Mouse (Mus musculus): ENCODE data around the gene Twf2. TPM values are rescaled to one million over a fixed set of nuclear protein-coding genes. Genes with fewer than 3 reads are reported as not detected.
"Not testable (repeated sequence)": the region's sequence is repeated elsewhere in the genome, so short reads cannot be mapped to it uniquely, and the experiment has no call there.

The Twf2 gene
- polyA plus RNA-seq (2012; rRNA removed): 33.5 and 33.6 TPM in 2 replicates

- peak; percentile 50 for DNase-seq (ENCODE audit: low read depth, low spot score)
- 2% methylated on average over 61 of the region's 61 CpGs for WGBS
Observed at GRCm38 (mm10) chr9:106202819-106203636, at the start of gene Twf2. Gene Twf2 (plus strand): TSS chr9:106203108.

DNA sequence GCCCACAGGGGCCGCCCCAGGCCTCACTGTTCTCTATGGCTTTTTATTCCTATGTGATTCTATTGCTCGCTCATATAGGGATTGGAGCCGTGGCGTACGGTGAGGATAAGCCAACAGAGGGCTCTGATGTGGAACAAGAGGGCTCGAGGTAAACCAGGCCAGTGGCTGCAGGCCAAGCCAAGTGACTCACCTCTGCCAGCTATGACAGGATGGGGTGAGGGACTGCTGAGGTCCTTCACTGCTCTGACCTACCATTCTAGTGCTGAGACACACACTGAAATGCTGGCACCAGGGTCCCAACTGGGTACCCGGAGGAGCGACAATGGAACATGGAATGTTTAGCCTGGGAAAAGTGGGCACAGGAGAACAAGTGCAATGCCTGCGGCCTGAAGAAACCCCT is 48.8 kb upstream of the Twf2 start:
- DNase-seq (ENCODE audit: low read depth, low spot score): no peak
- WGBS: 80% methylated on average over 9 of the region's 9 CpGs

DNA sequence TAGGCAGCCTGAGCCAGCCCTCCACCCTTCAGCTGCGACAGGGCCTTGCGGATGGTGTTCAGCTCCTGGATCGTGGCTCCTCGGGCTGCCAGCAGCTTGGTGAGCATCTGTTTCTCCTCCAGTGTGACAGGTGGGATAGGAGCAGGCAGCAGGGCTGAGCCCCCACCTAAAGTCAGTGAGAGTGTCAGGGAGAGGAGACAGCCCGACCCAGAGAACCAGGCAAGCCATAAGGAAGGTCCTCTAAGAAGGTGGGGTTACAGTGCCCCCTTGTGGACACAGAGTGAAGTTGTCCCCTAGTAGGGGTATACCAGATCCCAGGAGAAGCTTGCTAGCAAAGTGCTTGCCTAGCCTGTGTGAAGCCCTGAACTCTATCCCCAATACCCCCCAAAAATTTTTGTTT is 46.5 kb upstream of the Twf2 start:
- no peak for DNase-seq (ENCODE audit: low read depth, low spot score)
- 66% methylated on average over 5 of the region's 5 CpGs for WGBS

DNA sequence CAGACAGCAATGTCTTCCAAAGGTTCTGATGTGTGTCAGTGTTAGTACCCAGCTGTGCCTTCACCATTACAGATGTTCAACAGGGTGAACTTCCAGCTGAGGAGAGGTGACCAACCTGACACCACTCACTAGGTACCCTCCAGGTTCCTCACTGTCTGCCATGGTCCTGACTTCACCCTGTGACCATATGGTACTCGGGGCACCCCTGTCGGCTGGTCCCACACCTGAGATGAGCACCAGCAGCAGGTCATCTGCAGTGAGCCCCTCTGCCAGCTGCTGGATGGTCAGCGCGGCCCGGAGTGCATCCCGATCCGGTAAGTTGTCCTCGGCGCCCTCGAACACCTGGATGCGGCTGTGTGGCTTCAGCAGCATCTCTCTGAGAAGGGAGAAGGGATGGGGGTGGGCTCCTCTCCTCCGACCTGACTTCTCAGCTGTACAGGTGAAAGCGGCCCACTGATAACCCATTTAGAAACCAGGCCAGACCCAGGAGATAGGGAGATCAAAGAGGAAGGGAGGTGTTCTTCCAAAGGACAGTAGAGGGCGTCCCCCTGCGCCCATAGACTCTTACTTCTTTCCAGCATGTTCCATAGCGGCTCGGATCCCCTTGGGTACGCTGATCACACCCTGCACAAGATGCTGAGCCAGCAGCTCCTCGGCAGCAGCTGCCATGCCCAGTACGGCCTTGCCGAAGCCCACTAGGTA is 45.8 kb upstream of the Twf2 start:
- 87% methylated on average over 21 of the region's 21 CpGs for WGBS
- no peak for DNase-seq (ENCODE audit: low read depth, low spot score)

DNA sequence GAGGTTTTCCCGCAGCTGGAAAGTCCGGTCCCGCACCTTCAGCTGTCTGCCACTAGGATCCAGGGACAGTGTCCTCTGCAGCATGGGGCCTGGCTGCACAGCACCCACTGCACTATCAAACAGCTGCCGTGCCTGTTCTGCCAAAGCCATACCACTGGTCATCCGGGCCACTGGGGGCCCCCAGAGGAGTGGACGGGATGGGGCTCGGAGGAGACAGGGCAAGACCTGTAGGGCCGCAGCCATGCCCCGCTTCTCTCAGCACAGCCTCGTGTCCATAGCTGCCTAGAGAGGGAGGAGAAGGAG is 45.3 kb upstream of the Twf2 start:
- 88% methylated on average over 10 of the region's 10 CpGs for WGBS
- no peak for DNase-seq (ENCODE audit: low read depth, low spot score)

GRCm38 (mm10) chr9:106158037-106158491 is 44.8 kb upstream of the Twf2 start, which contains the start of gene Glyctk:
Gene Glyctk (minus strand): TSS chr9:106158138.
- WGBS: 51% methylated on average over 6 of the region's 6 CpGs
- no peak for DNase-seq (ENCODE audit: low read depth, low spot score)

GRCm38 (mm10) chr9:106159237-106159636 is 43.7 kb upstream of the Twf2 start:
- WGBS: 85% methylated on average over 9 of the region's 9 CpGs
- DNase-seq (ENCODE audit: low read depth, low spot score): no peak

DNA sequence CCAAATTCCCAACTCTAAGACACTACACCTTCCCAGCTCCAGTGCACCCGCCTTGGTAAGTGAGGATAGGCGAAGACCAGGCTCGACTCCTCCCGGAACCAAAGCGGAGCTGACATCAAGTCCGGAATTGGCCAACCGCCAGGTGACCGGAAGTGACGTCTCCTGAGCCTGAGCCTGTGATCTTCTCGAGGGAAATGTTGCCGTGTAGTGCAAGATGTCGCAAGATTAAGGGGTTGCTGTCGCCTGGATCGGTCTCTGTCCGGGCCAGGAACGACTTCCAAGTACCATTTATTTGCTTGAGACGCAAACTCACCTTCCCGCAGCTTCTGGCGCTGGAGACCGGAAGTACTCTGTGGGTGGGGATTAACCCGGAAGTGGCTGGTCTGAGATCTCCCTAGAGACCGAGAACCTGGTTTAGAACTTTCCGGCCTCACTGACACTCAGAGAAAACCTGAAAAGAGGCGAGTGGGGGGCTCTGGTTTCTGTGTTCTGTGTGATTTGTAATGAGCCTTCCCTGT is 43.1 kb upstream of the Twf2 start:
- 2% methylated on average over 24 of the region's 24 CpGs for WGBS
- DNase-seq (ENCODE audit: low read depth, low spot score): peak; percentile 84

DNA sequence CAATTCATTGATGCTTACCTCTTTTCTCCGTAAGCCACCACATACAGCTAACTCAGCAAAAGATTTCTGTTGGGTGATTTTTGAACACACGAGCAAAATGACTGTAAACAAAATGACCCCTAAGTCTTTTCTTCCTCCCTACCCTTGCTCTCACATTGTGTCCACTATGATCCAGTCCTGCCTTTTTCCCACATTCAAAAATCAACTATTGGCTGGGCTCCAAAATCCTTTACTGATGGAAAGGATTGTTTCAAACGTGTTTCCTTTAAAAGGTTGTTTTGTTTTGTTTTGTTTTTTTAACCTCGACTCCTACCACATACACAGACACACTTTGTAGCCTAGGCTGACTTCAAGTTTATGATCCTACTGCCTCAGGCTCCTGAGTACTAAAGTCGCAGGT is 42.5 kb upstream of the Twf2 start:
- no peak for DNase-seq (ENCODE audit: low read depth, low spot score)
- WGBS: 19% methylated on average over 5 of the region's 5 CpGs

DNA sequence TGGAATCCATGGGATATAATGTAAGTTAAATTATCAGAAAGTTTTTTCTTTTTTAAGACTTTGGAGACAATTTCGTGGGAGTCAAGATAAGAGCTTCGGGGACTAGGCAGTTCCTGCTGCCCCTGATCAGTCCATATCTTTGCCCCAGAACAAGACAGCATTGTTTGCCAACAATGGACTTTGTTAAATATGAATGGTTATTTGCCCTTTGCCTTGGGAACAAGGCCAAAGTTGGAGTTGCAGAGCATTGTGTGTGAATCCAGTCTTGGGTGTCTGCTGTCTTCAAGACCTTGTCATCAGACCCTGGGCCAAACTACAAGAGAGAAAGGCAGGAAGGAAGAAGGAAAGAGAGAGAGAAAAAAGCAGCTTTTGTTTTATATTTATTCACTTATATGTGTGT is 36.2 kb upstream of the Twf2 start:
- DNase-seq (ENCODE audit: low read depth, low spot score): no peak
- 27% methylated on average over 2 of the region's 2 CpGs for WGBS

DNA sequence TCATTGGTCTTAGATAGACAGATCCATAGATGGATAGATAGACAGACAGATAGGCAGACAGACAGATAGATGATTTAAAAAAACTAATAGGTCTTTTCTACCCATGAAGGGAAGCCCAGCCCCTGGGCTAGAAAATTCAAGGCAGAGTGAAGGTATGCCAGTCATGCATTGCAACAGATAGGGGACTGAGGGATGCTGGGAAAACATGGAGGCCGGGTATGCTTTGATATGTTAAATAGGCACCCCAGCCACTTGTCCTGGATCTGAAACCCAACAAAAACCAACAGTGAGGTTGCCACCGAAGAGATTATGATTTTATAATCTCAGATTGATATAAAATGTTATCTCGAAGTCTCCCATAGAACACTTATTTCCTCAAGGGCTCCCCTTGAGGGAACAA is 35.7 kb upstream of the Twf2 start:
- 37% methylated on average over 3 of the region's 3 CpGs for WGBS
- DNase-seq (ENCODE audit: low read depth, low spot score): no peak

DNA sequence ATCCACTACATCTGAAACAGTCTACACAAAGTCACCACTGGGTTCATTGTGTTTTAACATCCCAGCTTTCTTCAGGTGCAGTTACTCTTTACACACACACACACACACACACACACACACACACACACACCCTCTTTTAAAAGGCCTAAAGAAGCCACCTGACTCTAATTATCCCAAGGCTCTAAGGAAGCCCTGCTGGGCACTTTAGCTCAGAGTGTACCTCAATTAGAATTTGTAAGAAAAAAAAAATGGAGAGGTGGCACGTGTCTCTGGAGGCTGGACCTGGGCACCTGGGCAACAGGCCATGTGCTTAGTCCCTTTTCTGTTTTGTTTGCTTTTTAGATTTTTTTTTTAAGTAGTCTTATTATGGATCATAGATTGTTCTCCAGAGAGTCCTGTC is 35.2 kb upstream of the Twf2 start:
- 19% methylated on average over 1 of the region's 1 CpGs for WGBS
- no peak for DNase-seq (ENCODE audit: low read depth, low spot score)

DNA sequence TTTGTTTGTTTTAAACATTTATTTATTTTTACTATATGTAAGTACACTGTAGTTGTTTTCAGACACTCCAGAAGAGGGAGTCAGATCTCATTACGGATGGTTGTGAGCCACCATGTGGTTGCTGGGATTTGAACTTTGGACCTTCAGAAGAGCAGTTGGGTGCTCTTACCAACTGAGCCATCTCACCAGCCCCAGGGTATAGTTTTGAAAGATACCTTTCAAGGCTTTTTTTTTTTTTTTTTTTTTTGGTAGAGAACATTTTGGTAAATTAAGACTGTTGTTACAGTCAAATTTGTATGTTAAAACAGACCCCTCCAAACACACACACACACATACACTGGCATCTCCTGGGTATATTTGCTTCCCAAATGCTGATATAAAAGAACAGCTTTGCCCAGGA is 33.9 kb upstream of the Twf2 start:
- not testable (repeated sequence) for DNase-seq (ENCODE audit: low read depth, low spot score)
- 44% methylated on average over 1 of the region's 1 CpGs for WGBS

DNA sequence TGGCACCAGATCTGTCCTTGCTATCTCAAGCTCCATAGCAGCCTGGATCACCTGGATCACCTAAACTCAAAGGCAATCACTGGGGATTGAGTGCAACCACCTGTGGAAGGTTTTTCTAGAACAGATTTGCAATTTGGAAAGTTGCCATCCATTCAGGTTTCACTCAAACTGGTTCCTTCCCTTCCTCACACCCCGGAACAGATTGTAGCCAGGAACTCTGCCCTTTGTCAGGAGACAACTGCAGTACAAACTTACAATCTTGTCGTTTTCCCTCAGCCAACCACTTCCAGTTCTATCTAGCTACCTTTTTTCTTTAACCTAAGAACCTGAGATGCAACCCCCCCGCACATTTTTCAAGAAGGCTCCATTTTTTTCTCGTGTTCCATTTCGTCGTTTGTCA is 33.0 kb upstream of the Twf2 start:
- 26% methylated on average over 6 of the region's 6 CpGs for WGBS
- DNase-seq (ENCODE audit: low read depth, low spot score): no peak

- WGBS: under 1% methylated on average over 81 of the region's 81 CpGs
- DNase-seq (ENCODE audit: low read depth, low spot score): peak; percentile 76
Observed at GRCm38 (mm10) chr9:106170556-106171345, 32.2 kb upstream of the Twf2 start, which contains the start of gene Wdr82. Gene Wdr82 (plus strand): TSS chr9:106170928.

DNA sequence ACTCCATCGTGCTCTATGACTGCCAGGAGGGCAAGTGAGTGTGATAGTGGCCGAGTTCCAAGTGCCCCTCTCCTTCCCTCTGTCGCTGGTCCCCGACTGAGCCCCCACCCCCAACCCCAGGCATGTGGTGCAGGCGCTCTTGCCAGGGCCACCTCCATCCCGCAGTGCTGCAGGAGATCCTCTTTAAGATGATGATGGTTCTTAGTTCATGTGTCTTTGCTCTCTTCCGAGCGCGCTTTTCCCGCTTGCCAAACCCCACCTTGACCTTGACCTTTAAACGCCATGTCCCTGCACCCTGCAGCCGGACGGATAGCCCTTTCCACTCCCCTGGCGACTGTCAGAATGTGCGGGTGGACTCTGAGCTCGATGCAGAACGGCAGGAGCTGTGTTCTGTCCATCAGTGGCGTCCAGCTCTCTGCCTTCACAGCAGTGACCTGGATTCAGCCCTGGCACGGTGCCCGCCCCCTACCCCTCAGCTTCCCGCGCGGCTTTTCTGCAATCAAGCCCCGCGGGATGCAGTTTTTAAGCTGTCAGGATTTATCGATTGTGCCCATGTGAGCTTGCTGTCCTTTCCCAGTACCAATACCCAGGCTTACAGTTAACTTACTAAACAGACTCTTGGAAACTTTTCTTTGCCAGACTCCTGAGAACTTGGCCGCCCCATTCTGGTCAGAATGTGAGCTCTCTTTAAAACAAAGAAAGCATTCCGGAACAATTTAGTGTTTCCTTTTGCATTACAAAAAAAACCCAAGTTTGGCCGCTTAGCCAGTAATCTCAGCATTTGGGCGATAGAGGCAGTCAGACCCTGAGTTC is 31.4 kb upstream of the Twf2 start:
- under 1% methylated on average over 30 of the region's 30 CpGs for WGBS

DNA sequence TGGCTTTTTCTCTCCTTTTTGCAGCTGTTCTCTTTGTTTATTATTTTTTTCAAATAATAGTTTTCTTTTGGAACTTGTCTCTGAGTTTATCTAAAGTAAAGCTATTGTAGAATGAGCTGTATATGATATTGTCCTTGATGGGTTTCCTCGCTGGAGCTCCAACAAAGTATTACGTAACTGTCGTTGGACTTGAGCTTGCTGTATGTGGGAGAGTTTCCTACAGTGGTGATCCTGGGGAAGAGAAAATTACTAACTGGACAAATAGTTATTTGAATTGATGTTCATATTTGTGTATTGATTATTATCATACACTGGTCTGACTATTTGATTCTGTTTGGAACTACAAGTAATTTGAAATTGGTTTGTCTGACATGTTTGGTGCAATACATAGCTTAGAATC is 30.4 kb upstream of the Twf2 start:
- under 1% methylated on average over 3 of the region's 3 CpGs for WGBS
- DNase-seq (ENCODE audit: low read depth, low spot score): no peak

More for the DNA sequence above, 31.4 kb upstream of the Twf2 start:
- DNase-seq (ENCODE audit: low read depth, low spot score): no peak

DNA sequence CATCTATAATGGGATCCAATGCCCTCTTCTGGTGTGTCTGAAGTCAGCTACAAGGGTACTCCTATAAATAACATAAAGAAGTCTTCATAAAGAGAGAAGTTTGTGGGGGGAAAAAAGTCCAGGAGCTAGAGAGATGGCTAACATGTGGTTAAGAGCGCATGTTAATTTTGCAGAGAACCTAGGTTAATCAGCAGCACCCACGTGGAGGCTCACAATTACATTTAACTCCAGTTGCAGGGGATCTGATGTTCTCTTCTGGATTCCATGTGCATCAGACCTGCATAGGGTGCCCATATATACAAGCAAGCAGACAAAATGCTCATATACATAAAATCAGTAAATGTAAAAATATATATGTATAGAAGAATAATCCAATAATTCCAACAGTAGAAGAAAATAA is 29.5 kb upstream of the Twf2 start:
- DNase-seq (ENCODE audit: low read depth, low spot score): no peak
- WGBS: 24% methylated on average over 2 of the region's 2 CpGs

- WGBS: 30% methylated on average over 3 of the region's 3 CpGs
- DNase-seq (ENCODE audit: low read depth, low spot score): no peak
Observed at GRCm38 (mm10) chr9:106175552-106176200, 27.2 kb upstream of the Twf2 start.

Data from large intestine, adult 2 months (tissue).